Mouse (Mus musculus) embryonic fibroblast, embryonic 13.5 days (primary cell): Measurements from ENCODE around the gene Cnst.

Experiments used
- CTCF ChIP-seq: IDR thresholded peaks from 2 replicates; pipeline ENCODE4 v1.5.1; 2011; ENCODE audit warnings: mild to moderate bottlenecking, control low read depth, low read length, moderate library complexity, borderline replicate concordance; ENCODE audit not compliant: insufficient read depth
- POLR2A ChIP-seq: IDR thresholded peaks from 2 replicates; pipeline ENCODE4 v1.6.1; 2011; ENCODE audit warnings: low read depth, mild to moderate bottlenecking, control low read depth, low read length, moderate library complexity

GRCm38 (mm10) chr1:179598386-179598785 lies 52.2 kb downstream of the Cnst start:
- TF ChIP-seq POLR2A (no peak), CTCF (no peak)
